Mouse (Mus musculus) ovary, adult 18-20 months (tissue): ENCODE measurements around the gene 4930447C04Rik.

Source experiments
- DNase-seq: peaks from one replicate; pipeline ENCODE4 v3.0.0; 2022; ENCODE audit warnings: low spot score, mixed read lengths

4930447C04Rik gene

GRCm38 (mm10) chr12:72943574-72944110 is 3.1 kb upstream of the 4930447C04Rik start:
- DNase-seq = no peak

DNA sequence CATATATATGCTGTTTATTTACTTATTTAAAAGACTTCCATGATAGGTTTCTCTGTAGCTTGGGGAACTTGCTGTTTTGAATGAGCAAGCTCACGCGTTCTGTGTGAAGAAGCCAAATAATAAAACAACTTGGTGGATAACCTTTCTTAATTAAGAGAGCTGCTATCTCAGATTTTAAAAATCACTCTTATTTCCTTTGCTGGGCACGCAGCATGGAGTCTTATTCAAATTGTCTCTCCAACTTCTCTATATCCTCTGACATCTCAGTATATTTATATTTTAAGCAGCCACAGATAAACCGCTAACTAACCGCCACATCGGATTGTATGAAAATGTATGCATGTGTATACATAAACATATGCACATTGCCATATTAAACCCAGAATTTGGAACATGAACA is 1.6 kb upstream of the 4930447C04Rik start:
- DNase-seq = no peak

GRCm38 (mm10) chr12:72941398-72942051 is 951 bp upstream of the 4930447C04Rik start:
- DNase-seq = no peak

GRCm38 (mm10) chr12:72940822-72941397 is 336 bp upstream of the 4930447C04Rik start:
- no peak for DNase-seq

DNA sequence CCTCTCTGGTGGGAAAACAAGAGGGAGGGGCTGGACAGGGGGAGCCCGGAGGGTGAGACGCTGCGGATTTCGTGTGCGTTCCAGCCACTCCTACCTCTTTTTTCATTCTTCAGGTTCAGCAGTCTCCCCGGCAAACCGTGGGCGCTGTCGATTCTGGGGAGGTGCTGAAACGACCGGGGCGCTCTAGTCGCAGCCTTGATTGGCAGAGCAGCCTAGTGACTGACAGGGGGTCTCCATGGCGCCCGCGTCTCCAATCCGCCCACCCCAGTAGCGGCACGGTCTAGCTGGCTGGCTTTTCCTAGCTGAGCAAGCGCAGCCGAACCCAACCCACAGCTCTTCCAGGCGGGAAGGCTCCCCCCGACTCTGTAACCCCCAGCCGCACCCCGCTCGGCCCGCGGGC is 958 bp downstream of the 4930447C04Rik start, which contains the start of gene Six6:
TSS of gene Six6 (plus strand) at position 277 of the 400 bp plus-strand sequence.
- DNase-seq = no peak

DNA sequence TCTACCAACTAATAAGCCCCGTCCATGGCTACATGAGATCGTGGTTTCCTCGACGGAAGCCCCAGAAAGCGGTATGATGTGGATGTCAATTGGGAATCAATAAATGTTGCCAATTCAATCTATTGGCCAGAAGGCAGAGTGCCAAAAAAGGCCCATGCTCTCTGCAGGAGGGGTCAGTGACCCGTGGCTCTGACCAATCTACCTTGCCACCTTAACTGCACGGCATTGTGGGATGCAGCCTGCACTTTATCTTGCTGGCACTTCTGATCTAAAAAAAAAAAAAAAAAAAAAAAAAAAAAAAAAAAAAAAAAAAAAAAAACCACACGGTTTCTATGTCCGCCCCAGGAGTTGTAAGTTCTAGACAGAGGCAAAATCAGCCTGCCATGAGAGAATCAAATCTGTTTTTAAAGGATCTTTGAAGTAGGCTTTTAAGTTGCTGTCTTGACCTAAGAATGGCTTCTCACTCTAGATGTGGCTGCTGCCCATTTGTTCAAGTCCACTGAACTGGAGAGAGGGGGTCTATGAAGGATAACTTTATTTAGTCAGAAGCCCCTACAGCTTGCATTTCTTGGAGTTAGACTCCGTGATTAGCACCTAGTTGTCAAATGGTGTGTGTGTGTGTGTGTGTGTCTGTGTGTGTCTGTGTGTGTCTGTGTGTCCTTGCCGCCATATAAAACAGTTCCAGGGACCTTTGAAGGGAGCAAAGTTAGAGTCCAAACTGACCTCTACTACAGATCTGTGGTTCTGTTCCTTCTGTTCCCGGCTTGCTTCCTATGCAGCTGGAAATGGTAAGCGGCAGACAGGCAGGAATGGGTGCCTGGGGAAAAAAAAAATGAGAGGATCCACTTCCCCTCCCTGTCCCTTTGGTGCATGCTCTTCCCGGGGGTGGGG is 1.7 kb downstream of the 4930447C04Rik start:
- no peak for DNase-seq

DNA sequence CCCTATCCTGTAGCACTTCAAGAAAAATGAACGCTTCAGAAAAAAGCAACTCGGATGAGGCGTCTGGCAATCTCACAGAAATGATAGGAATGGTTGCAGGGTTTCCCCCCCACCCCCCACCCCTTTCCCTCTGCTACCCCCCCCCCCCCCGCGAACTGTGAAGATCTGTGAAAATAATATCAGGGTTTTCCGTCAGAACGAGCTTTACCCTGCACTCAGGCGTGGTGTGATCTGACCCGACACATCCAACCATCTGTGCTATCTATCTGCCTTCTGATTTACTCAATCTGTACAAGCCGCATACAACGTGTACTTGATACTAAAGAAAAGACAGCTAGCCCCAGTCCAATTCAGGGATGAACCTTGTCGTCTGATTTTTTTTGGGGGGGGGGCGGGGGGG is 2.4 kb downstream of the 4930447C04Rik start:
- no peak for DNase-seq

GRCm38 (mm10) chr12:72937537-72938120 is 2.9 kb downstream of the 4930447C04Rik start:
- DNase-seq = no peak

GRCm38 (mm10) chr12:72936751-72937150 is 3.8 kb downstream of the 4930447C04Rik start:
- no peak for DNase-seq

- no peak for DNase-seq
Measured at GRCm38 (mm10) chr12:72917159-72917993, 23.2 kb downstream of the 4930447C04Rik start.

GRCm38 (mm10) chr12:72854377-72855032 is 86.1 kb downstream of the 4930447C04Rik start:
- no peak for DNase-seq

GRCm38 (mm10) chr12:72853406-72854076 is 87.0 kb downstream of the 4930447C04Rik start:
- DNase-seq = no peak

GRCm38 (mm10) chr12:72852264-72852663 is 88.3 kb downstream of the 4930447C04Rik start:
- no peak for DNase-seq

- DNase-seq = no peak
Measured at GRCm38 (mm10) chr12:72850146-72850545, 90.4 kb downstream of the 4930447C04Rik start.

DNA sequence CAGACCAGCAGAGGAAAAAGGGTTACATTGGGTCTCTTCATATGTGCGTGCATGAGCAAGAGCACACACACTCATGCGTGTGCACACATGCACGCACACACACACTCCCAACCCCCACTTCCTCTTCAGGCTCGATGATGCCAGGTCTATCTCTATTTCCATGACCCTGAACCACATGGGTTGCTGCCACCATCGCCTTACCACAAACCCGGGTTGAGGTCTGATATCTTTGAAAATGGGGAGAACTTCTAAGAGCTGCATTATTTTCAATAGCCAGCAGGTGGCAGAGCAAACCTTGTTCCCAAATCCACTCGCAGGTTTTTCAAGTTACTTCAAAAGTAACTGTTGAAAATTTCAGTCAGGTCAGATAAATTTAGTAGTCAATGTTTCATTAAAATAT is 92.8 kb downstream of the 4930447C04Rik start:
- no peak for DNase-seq

- no peak for DNase-seq
Measured at GRCm38 (mm10) chr12:72845946-72846345, 94.6 kb downstream of the 4930447C04Rik start.

DNA sequence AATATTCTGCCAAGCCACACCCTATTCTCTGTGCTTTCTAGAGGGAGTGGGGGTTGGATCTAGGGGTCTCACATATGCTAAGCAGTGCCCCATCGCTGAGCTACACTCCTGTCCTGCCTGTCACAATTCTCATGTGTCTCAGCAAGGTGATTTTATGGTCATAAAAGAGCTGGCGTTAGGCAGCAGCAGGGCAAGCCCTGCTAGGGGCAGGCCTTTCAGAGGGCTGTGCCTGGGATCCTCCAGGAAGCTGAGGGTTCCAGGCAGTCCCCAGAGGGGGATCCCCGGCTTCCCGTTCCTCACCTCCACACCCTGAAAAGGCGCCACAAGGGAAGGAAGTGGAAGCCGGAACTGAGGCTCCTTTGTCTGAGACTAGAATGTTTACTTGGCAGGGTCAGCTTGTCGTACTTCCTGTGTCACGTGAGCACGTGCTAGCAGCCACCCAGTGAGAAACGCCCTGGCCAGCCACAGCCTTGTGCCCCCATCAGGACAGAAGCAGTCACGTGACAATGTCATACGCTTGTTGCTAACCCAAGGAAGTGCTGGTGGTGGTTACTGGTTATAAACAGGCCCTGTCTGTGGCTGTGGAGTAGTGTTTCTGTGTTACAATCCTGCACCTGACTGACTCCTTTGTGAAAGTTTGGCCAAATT is 96.5 kb downstream of the 4930447C04Rik start:
- DNase-seq = peak; percentile 32

DNA sequence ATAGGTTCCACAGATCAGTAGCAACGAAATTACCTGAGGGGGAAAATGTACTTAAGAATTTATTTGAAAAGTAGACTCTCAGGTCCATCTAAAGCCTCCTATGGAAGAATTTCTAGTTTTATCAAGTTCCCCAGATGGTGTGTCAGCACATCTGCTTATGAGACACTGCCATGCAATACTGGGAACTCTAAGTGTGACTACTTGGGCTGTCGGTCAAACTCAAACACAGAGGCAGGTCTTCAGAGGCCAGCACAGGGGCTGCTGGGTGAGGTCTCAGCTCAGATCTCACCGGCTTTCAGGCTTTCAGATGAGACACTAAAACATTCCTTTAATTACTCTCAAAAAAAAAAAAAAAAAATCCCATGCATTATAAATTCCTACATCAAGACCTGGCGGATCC is 97.0 kb downstream of the 4930447C04Rik start:
- DNase-seq = no peak

- DNase-seq = no peak
Measured at GRCm38 (mm10) chr12:72843135-72843534, 97.4 kb downstream of the 4930447C04Rik start.

- no peak for DNase-seq
Measured at GRCm38 (mm10) chr12:72841500-72841899, 99.1 kb downstream of the 4930447C04Rik start.
